Mouse (Mus musculus): Measurements from ENCODE around the gene Naalad2.
"Not testable (repeated sequence)": the region's sequence is repeated elsewhere in the genome, so short reads cannot be mapped to it uniquely, and the experiment has no call there.

Gene Naalad2

DNA sequence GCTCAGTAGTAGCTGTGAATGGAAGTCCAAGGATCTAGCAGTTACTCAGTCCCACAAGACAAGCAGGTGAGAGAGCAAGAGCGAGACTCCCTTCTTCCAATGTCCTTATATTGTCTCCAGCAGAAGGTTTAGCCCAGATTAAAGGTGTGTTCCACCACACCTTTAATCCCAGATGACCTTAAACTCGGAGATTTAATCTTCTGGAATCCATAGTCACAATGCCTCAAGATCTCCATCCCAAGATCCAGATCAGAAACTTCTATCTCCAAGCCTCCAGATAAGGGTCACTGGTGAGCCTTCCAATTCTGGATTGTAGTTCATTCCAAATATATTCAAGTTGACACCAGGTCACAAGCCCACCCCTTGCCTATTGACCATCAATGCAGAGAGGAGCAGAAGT lies at the start of gene Naalad2:
Gene Naalad2 (minus strand): TSS at position 101 of the 400 bp plus-strand sequence.
- not testable (repeated sequence) for DNase-seq (ENCODE audit: low read depth, low spot score)

- no peak for DNase-seq (ENCODE audit: low read depth, low spot score)
Observed at GRCm38 (mm10) chr9:18431687-18432086, 28.9 kb upstream of the Naalad2 start.

DNA sequence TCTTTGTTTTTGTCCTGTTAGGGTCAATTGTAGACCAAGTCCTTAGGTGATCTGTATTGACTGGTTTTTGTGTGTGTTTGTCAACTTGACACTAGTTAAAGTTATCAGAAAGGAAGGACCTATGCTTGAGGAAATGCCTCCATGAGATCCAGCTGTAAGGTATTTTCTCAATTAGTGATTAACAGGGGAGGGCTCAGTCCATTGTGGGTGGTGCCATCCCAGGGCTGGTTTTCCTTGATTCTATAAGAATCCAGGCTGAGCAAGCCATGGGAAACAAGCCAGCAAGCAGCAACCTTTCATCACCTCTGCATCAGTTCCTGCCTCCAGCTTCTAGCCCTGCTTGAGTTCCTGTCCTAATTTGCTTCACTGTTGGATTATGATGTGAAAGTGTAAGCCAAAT lies 27.6 kb upstream of the Naalad2 start, which contains the start of gene Mbd3l2:
Gene Mbd3l2 (plus strand): TSS at position 301 of the 400 bp plus-strand sequence.
- DNase-seq (ENCODE audit: low read depth, low spot score): no peak

- not testable (repeated sequence) for DNase-seq (ENCODE audit: low read depth, low spot score)
Observed at GRCm38 (mm10) chr9:18412371-18412770, 9.6 kb upstream of the Naalad2 start.

DNA sequence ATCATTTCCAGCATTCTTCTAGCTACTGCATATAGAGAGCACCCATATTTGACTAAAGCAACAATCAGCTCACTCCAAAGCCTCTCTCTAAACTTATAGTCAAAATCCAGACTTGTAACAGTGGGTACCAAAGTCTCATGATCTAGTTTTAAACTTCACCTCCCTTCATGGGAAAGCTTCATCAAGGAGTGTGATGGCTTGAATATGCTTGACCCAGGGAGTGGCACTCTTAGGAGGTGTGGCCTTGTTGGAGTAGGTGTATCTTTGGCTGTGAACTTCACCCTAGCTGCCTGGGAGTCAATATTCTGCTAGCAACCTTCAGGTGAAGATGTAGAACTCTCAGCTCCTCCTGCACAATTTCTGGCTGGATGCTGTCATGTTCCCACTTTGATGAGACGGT lies 1.3 kb upstream of the Naalad2 start, which contains the start of gene Ubtfl1:
Gene Ubtfl1 (plus strand): TSS at position 301 of the 400 bp plus-strand sequence.
- DNase-seq (ENCODE audit: low read depth, low spot score): no peak

GRCm38 (mm10) chr9:18399629-18400028 lies 3.2 kb downstream of the Naalad2 start:
- no peak for DNase-seq (ENCODE audit: low read depth, low spot score)

GRCm38 (mm10) chr9:18385782-18386181 lies 17.0 kb downstream of the Naalad2 start:
- no peak for DNase-seq (ENCODE audit: low read depth, low spot score)

DNA sequence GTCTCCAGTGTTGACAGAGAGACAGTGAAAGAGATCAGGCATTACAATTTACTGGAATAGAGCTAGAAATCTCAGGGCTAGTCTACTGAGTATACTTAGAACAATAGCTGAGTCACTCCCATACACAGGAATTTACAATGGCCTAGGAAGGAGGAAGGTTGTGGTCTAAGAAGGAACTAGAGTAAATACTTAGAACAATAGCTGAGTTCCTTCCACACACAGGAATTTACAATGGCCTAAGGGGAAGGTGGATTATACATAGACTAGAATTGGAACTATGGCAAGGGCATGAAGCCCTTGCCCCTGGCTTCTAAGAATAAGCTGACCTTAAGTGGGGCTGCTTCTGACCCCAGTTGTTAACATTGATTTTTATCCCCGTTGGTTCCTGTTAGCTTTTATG lies 29.8 kb downstream of the Naalad2 start:
- DNase-seq (ENCODE audit: low read depth, low spot score): not testable (repeated sequence)

DNA sequence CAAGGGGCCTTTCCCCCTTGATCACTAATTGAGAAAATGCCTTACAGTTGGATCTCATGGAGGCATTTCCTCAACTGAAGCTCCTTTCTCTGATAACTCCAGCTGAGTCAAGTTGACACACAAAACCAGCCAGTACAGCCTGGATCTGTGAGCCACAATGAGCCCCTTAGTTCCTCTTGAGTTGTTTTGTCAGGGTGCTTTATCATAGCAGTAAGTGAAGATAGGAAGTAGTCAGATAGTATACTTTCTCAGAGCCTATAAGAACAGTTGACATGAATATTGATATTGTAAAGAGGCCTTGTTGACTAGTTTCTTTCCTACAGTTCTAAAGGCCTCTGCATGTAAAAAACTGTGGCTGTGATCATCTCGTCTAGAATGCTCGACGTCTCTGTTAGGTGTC lies 82.8 kb downstream of the Naalad2 start:
- no peak for DNase-seq (ENCODE audit: low read depth, low spot score)

DNA sequence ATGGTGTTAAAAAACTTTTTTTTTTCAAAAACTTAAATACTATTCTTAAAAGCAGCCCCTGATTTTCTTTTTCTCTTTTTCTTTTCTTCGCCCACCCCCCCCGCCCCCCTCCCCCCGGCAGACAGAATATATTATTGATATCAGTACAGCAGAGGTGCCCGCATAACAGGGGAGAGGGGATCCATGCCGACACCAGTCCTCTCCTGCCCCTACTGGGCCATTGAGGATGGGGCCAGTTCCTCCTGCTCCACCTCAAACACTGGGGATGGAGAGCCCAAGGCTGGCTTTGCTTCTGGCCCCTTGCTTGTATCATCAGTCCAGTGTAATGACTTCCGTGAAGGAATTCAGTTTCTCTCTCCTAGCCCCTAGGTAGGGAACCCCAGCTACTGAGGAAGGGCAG lies 104.5 kb downstream of the Naalad2 start:
- no peak for DNase-seq (ENCODE audit: low read depth, low spot score)

GRCm38 (mm10) chr9:18293026-18293781 lies 109.6 kb downstream of the Naalad2 start:
- no peak for DNase-seq (ENCODE audit: low read depth, low spot score)

- DNase-seq (ENCODE audit: low read depth, low spot score): no peak
Observed at GRCm38 (mm10) chr9:18292443-18292922, 110.3 kb downstream of the Naalad2 start.

DNA sequence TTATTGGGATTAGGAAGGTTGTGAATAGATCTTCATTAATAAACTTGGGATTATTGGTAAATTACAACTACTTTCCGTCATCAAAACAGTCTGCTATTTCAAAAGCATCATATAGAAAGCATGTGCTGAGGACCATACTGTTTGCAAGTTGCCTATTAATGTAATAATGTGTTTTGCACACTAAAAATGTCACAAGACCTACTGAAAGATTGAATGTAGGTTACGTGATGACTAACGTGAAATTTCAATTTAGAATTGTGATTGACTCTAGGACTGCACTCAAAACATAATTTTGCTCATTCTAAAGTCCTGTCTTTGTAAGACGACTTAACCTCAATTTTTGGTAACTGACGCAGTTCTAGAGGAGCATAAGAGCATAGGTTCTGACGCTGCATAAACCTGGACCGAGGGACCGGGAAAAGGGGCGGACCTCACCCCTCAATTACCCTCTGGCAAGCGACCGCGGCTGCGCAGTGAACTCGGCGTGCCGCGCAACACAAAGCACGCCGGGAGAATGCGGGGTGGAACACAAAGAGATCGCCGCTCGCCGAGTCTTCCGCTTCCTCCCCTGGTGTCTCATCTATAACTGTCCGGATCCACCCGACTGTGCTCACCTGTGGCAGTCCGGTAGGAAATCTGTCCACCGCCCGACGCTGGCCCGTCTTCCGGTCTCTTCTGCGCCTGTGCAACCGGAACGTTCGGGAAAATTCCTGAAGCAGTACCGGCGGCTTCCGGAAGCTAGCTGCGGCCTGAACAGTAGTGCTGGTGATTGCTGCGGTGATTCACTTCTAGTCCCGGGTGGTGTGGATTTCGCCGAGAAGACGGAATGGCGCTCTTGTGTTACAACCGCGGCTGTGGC lies 111.0 kb downstream of the Naalad2 start, which contains the start of gene Chordc1:
Gene Chordc1 (plus strand): TSS at position 555 of the 859 bp plus-strand sequence.
- DNase-seq (ENCODE audit: low read depth, low spot score): peak; percentile 95

- not testable (repeated sequence) for DNase-seq (ENCODE audit: low read depth, low spot score)
Observed at GRCm38 (mm10) chr9:18278693-18279092, 124.1 kb downstream of the Naalad2 start.

GRCm38 (mm10) chr9:18277497-18277896 lies 125.3 kb downstream of the Naalad2 start:
- peak; percentile 24 for DNase-seq (ENCODE audit: low read depth, low spot score)

DNA sequence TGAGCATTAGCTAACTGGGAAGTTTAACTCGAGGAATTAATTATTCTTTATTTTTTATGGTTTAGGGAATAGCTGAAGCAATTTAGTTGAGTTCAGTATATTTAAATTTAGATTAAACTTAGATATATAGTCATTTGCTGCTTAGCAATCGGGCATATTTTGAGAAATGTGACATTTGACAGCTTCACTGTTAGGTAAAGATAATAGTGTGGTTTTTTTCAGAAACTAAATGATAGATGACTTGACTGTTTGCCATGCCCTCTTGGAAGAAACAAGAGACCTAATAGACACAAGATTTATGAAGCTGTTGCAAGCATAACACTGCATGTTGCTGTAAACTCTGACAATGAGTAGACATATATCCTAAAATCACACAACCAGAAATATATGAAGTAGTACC lies 126.0 kb downstream of the Naalad2 start:
- DNase-seq (ENCODE audit: low read depth, low spot score): no peak

GRCm38 (mm10) chr9:18275901-18276300 lies 126.9 kb downstream of the Naalad2 start:
- DNase-seq (ENCODE audit: low read depth, low spot score): no peak

All from brain, embryonic 18.5 days (tissue).